Mouse (Mus musculus): ENCODE data around the gene Cdr1.

- TF ChIP-seq CTCF (IDR thresholded peaks at IDR 0.05; ENCODE audit: borderline replicate concordance, control insufficient read depth, extremely low read depth, insufficient read depth, low read length, poor library complexity) = no peak
- TF ChIP-seq POLR2A (IDR thresholded peaks at IDR 0.05; ENCODE audit: control insufficient read depth, extremely low read depth, insufficient read depth, low read length, poor library complexity) = no peak
These were observed 30.6 kb downstream of the Cdr1 start for GRCm38 (mm10) chrX:61154657-61155256.

All from thymus, adult 2 months (tissue).